ENCODE assay signal across 14 mouse cellular contexts in the genomic region with DNA sequence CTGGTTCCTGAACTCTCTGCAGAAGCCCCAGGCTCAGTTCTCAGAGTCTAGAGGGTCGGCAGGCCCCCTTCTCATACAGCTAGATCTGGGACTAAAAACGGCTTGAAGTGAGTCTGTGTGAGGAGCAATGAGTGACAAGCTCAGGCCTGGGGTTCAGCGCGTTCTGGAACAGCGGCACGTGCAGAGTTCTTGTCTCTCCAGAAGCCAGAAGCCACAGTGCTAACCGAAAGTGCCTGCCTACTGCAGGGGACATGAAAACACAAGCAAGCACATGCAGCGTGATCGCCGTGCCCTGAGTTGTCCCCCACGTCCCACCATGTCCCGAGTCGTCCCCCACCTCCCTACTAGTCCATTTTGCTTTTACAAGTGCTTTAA. TPM values are rescaled to one million over a fixed set of nuclear protein-coding genes. Genes with fewer than 3 reads are reported as not detected.
DNase-seq lines count a peak whose midpoint lies in the region; TF ChIP-seq lines count a peak whose summit lies in the region.
"Had no signal": no experiment of that assay in that cellular context is flagged by ENCODE, and none has a peak within 500 bp of the region (broad histone marks: within the 10 kb centered on the region; RNA-seq: fewer than 3 reads in every experiment).

No protein-coding gene starts in this region.

- no peaks in the 10 kb centered on the region for H3K27me3 ChIP-seq in spleen, adult 2 months (ENCODE audit: control insufficient read depth, insufficient read depth, low read length)
- H3K27me3 ChIP-seq: neural tube, embryonic 12.5 days had no signal

- TF ChIP-seq CTCF in spleen, adult 2 months (IDR thresholded peaks at IDR 0.05; ENCODE audit: extremely low read depth, insufficient read depth, insufficient read length, insufficient replicate concordance) = no peak

- H3K79me2 ChIP-seq in macrophage (ENCODE audit: inconsistent target) = no peaks in the 10 kb centered on the region

- intact Hi-C loops in left cerebral cortex, postnatal 10 days (cut with DNase I) = no loop called here

- H3K27ac ChIP-seq in spleen, adult 2 months (ENCODE audit: insufficient read depth, low read length) = peak overlapping the region; percentile 48; the same call in 1 of the 2 replicates
- H3K27ac ChIP-seq in macrophage = peak overlapping the region; percentile 79
- H3K27ac ChIP-seq: hindbrain, embryonic 14.5 days; neural tube, embryonic 12.5 days had no signal

- no peak overlapping the region for H3K4me3 ChIP-seq in spleen, adult 2 months (ENCODE audit: extremely low read depth, insufficient read depth, insufficient read length)
- no peak overlapping the region for H3K4me3 ChIP-seq in macrophage (ENCODE audit: inconsistent target)
- H3K4me3 ChIP-seq: embryonic facial prominence, embryonic 10.5 days; forebrain, embryonic 10.5 days; limb, embryonic 10.5 days; neural tube, embryonic 12.5 days had no signal

- DNase-seq in kidney, adult 18-20 months = peak; percentile 47
- no peak for DNase-seq in kidney, postnatal 10 days
- no peak for DNase-seq in spleen, adult 2 months (ENCODE audit: low read depth in 1 of 2, low spot score in 2 of 2)
- DNase-seq in spleen, postnatal 36 days (ENCODE audit: low spot score in 2 of 2) = no peak
- DNase-seq in cerebellum, postnatal 14 days = no peak
- DNase-seq in MN1 (ENCODE audit: low spot score) = no peak
- no peak for DNase-seq in left cerebral cortex, postnatal 10 days (ENCODE audit: extremely low spot score in 1 of 2, low spot score in 2 of 2)
- DNase-seq: cerebellum, adult 11 months had no signal

- TF ChIP-seq POLR2A in spleen, adult 2 months (IDR thresholded peaks at IDR 0.05; ENCODE audit: low read depth, low read length) = no peak

- no peaks in the 10 kb centered on the region for H3K36me3 ChIP-seq in spleen, adult 2 months (ENCODE audit: control insufficient read depth, insufficient read depth, low read length)
- no peaks in the 10 kb centered on the region for H3K36me3 ChIP-seq in macrophage (ENCODE audit: inconsistent target)
- H3K36me3 ChIP-seq: embryonic facial prominence, embryonic 10.5 days; forebrain, embryonic 10.5 days; limb, embryonic 10.5 days; neural tube, embryonic 12.5 days had no signal

- peaks cover 3% of the 10 kb centered on the region; the same call in 1 of the 2 replicates for H3K4me1 ChIP-seq in spleen, adult 2 months (ENCODE audit: control insufficient read depth, insufficient read depth, insufficient read length)

- 44% methylated on average over 13 of the region's 13 CpGs for WGBS in spleen, adult 2 months
- 23% methylated on average over 13 of the region's 13 CpGs for WGBS in macrophage (ENCODE audit: missing documents)

RNA-seq across cellular contexts. Expression of a gene that starts 18.3 kb away (rescaled TPM):
- polyA plus RNA-seq in spleen, adult 2 months (2012; rRNA removed) = 287 and 388 TPM in 2 replicates
- total RNA-seq in macrophage (2018; cell fraction: chromatin; rRNA removed) = 1,000 to 10,000 TPM in 13 of 26 experiments, 100 to 1,000 TPM in 11, 10 to 100 TPM in 2; 42.1 to 2,520 (median 1,089) TPM
- 1,000 to 10,000 TPM in 14 of 26 experiments, 100 to 1,000 TPM in 10, 10 to 100 TPM in 2; 49.8 to 3,343 (median 1,043) TPM for total RNA-seq in macrophage (2018; cell fraction: cytosol; rRNA removed)
- total RNA-seq in macrophage (2018; cell fraction: nucleus; rRNA removed) = 1,000 to 10,000 TPM in 19 of 26 experiments, 100 to 1,000 TPM in 6, 10 to 100 TPM in 1; 39.2 to 3,429 (median 1,688) TPM
- 33.4 to 92.7 TPM (median 64.6 TPM) in 3 replicates for polyA plus RNA-seq in macrophage (2018)
- 10 to 100 TPM; 27.8 to 37.5 TPM for total RNA-seq in left cerebral cortex, postnatal 10 days (2021)
